Mouse (Mus musculus): ENCODE measurements around the gene Ndufaf8.

DNA sequence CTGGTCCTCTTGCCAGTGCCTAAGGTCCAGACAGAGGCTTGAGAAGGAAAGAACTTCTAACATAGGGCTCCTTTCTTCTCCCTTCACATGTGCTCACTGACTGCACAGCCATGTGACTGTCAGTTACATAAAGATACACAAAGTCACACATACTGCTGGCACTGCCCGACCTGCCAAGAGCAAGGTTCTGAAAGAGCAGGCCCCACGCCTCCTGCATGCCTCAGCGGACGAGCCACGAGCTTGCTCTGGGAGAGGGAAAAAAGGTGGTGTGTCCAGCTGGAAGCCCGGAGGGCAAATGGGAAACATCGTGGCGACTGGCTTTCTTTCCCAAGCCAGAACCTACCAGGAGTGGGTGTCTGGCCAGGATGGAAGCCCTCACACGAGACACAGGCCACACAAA lies 9.1 kb downstream of the Ndufaf8 start:
- TF ChIP-seq POLR2A (IDR thresholded peaks at IDR 0.05; ENCODE audit: borderline replicate concordance, control insufficient read depth, low read depth, low read length): no peak
- TF ChIP-seq CTCF (IDR thresholded peaks at IDR 0.05; ENCODE audit: control insufficient read depth, insufficient read depth, low read length): no peak
